Mouse (Mus musculus): ENCODE results near the gene Otub2. TPM values are rescaled to one million over a fixed set of nuclear protein-coding genes. Genes with fewer than 3 reads are reported as not detected.
"Not testable (repeated sequence)": the region's sequence is repeated elsewhere in the genome, so short reads cannot be mapped to it uniquely, and the experiment has no call there.

Otub2 gene
- polyA plus RNA-seq, 2 experiments from 2014 or later, result 1.7 TPM

DNA sequence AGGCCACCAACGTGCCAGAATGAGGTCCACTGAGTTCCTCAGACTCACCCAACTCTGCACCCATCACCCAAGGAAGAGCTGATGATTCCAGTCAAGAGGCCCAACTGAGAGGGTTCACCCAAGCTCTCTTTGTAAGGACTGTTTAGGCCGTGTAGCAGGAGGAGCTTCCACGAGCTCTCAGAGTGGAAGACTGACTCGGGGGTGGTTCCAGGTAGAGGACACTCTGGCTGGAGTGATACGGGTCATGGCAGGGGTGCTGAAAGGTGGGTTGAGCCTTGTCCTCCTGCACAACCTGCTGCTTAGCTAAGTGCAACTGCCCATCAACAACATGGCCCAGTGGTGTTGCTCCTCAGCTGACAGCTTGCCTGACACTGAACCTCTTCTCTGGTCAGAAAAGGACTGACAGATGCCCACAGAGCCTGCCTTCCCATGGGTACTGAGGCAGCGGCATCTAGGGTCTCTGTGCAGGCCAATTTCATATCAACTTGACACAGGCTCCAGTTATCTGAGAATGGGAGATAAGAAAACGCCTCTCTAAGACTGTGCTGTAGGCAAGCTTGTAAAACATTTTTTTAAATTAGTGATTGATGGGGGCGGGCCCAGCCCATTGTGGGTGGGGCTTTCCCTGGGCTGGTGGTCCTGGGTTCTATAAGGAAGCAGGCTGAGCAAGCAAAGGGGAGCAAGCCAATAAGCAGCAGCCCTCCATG is 14.8 kb upstream of the Otub2 start:
- ATAC-seq, result no peak

DNA sequence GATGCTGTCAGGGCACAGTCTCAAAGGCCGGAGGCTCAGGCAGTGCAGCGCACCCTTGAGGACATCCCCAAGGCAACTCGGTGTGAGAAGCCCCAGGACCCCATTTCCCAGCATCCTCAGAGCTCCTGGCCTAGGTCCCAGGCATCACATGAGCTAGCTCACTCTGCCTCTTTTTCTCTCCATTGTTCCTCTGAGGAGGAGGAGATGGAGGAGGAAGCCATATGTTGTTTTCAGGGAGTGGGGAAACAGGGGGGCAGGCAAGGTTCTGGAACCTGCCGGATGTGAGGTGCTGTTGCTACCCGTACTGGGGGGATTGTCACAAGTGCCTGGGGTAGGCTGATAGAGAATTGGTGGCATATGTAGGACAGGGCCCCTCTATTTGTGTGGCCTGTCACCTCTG is 12.4 kb upstream of the Otub2 start:
- ATAC-seq, result no peak

DNA sequence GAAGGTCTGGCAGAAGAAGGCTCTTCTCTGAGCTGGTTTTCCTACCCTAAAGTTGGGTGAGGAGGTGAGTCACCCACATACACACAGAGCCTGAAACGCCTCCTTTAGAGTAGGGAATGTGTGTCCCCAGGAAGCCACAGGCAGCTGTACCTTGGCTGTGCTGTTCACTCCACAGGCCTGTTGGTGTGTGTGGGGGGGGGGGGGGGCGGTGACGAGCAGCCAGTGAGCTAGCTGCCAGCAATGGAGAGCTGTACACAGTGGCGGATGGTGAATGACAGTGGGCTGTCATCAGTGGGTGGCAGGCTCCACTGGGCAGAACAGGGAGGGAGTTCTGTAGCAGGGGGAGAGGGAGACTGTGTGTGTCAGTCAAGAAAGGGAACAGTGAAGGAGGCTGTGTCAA is 11.7 kb upstream of the Otub2 start:
- no peak for ATAC-seq

DNA sequence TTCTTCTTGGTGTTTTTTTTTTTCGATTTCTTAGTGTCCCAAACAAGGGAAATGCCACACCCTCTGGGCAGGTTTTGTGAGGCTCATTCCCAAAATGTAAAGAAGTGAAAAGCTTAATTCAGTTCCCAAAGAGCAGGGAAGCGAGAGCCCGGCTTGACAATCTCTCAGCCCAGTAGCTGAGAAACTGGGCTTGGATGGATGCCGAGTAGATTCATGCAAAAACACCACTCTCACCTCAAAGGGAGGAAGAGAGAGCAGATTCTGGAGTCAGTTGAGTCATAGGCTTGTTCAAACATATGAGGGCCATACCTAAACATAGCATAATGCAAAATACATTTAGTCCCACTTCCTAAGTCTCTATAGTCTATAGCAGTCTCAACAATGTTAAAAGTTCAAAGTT is 8.3 kb upstream of the Otub2 start:
- no peak for ATAC-seq

DNA sequence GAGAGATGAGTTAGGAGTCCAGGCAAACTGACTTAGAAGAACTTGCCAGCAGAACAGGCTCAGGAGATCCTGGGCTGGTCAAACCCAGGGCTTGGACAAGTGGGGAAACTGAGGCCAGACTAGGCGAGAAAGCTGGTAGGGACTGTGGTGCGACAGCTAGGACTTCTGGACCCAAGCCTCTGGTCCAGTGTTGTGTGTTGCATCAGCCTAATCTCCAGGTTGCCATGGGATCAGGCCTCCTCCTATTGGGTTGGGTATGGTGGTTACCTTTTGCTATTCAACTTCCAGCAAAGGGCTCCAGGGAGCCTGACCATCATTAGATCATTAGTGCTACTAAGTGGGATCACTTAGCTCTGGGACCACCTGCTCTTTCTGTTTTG is 856 bp downstream of the Otub2 start:
- no peak for ATAC-seq

DNA sequence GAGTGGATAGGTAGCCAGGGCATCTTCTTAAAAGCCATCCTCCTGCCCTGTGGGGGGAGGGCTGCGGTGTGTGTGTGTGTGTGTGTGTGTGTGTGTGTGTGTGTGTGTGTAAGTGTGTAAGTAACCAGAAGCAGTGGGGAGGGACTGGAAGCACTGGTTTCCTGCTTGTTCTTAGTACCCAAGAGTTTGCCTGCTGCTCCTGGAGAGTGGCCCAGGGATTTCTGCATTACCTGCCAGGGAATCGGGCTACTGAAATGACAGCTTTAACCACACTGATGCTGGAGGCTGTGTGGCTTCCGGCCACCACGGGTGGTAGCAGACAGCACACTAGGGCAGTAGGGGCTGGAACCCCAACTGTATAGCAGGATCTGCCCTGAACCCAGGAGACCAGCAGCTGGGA is 1.5 kb downstream of the Otub2 start:
- no peak for ATAC-seq

DNA sequence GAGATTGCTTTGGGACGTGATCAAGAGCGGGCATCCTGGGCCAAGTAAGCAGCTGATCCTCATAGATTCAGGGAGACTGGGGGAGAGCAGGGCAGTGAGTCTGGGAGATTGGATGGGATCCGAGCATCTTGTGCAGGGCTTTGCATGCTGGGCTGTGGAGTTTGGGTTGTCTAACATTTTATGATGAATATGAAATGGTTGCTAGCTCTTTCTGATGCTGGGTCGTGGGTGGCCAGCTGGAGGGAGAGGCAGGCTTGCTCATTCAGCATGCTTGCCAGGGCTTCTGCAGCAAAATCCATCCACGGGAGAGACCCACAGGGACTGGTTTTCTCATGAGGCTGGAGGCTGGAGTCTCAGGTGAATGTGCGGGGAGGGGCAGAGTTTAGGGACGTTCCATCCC is 2.6 kb downstream of the Otub2 start:
- ATAC-seq, result no peak

DNA sequence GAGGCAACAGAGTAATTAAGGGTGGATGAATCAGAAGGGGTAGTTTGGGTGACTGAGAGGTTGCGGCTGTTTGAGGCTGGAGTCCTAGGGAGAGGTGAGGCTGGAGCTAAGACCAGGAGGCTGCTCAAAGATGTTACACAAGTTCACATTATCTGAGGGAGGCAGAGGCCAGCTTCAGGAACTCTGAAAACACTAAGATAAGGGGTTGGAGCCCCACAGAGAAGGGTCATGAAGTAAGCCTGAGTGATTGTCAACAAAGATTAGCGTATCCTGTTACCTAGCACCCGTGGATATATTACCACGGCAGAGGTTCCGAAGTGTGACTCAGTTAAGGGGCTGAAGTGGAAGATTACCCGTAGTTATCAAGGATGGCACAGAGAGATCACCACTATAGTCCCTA is 5.0 kb downstream of the Otub2 start:
- no peak for ATAC-seq

DNA sequence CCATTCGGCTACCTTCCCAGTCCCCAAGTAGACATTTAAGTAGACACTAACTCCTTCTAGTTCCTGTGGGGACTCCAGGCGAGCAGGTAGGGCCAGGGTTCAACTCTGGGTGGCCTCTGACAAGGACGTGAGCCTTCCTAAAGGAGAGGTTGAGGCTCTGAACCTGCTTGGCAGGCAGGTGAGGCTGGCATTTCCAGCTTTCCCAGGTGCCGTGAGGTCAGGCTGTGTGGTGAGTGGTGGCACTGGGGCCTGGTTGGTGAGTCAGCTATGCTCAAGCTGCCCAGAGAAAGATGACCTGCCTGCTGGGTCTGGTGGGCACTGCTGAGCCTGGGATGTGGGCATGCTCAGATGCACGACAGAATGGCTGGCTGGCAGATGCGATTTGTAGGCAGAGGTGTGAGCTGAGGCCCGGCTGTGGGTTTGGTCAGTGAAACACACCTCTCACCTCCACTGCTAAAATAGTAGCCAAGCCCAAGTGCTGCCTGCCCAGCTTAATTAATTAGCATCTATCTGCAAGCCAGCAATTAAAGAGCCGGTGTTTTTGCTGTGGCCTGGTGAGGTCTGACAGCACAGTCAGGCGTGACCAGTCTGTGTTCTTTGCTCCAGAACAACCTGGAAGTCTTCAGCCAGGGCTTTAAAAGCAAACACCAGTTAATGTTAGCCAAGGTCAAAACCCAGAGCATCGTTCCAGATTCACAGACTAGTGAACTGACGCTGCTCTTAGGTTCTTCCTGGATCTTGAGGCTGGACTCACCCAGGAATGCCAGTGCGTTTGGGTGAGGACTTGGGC is 7.2 kb downstream of the Otub2 start:
- no peak for ATAC-seq

DNA sequence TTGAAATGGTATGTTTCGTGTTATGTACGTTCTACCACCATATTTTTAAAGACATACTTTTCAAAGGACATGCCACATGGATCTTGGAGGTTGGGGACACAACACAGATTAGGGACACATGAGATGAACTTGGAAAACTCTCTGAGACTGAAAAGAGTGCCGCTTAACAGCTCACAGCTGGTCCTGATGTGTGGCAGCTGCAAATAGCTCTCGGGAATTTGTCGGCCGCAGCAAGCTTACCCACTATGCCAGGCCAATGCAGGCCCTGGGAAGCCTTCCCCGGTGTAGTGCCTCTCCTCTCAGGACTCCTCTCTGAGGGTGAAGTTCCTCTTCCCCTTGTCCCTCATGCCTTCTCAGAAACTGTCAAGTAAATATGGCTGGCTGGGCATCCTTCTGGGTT is 8.3 kb downstream of the Otub2 start:
- ATAC-seq, result no peak

DNA sequence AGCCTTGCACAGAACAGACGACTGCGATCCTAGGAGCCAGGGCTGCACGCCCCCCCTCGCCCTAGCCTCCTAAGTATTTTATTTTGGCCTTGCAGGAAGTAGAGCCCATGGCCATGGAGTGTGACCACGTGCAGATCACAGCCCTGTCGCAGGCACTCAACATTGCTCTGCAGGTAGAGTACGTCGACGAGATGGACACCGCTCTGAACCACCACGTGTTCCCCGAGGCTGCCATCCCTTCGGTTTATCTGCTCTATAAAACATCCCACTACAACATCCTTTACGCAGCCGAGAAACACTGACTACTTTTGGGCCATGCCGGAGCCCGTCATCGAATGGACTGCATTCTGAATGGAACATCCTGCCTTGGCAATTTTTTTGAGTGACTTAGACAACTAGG is 15.6 kb downstream of the Otub2 start:
- ATAC-seq, result no peak

DNA sequence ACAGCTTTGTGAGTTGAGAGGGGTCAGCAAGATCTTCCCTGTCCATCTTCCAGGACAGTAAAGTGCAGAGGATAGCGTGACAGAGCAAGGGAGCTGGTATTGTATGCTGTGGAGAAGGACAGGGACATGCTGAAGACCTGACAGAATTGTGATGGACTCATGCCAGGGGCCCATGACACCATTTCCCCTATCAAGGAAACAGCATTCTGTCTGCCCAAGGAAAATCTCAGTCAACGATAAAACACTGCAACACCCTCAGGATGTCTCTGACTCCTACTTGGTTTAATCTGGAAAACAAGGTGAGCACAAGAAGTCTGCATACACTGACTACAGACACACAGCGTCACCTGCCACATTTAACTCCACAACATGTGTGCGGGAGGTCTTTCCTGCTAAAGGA is 19.2 kb downstream of the Otub2 start, which contains the start of gene 9330161L09Rik:
9330161L09Rik (minus strand) TSS at position 101 of the 400 bp plus-strand sequence.
- no peak for ATAC-seq

DNA sequence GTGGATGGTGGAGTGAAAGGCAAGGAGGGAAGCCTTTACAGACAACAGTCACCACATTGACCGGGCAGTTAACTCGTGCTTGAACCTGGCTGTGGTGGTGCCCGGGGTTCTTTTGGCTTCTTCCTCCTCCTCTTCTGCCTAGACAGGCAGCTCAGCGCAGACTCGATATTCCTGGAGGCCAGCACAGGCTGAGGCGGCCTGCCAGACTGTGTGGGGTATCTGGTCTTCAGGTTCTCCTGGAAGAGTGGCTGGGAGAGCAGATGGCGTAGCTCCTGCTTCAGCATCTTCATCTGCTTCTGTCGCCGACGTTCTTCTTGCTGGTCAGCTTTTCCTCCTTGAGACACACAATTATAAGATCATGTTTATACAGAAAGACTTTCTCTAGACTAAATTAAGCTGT is 19.7 kb downstream of the Otub2 start:
- ATAC-seq, result no peak

DNA sequence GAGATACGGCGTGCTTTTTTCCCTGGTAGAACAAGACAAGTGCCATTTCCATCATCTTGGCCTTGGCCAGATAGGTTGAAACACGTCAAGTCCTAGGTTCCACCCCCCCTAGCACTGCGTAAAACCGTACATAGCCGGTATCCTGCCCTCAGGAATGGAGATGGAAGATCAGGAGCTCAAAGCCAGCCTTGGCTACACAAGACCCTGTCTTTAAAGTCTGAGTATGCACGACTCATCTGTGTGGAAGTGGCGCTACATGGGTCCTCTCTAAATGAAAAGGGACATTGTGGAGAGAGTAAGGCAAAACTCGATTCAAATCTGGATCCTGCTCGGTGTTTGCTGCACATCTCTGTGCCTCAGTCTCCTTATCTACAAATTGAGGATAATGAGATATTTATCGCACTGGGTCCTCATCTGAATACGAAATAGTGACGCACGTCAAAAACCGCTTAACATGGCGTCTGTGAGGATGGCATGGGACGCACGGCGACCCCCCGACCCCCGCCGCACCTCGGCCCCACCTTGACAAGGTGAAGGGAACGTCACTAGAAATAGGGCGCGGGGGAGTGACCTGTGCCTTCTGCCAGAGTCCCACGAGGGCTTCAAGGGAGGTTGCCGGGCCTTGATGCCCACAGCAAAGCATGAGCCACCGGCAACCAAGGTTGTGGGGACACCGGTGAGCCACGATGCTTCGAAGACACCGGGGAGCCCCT is 36.7 kb downstream of the Otub2 start:
- peak; percentile 2 for ATAC-seq

DNA sequence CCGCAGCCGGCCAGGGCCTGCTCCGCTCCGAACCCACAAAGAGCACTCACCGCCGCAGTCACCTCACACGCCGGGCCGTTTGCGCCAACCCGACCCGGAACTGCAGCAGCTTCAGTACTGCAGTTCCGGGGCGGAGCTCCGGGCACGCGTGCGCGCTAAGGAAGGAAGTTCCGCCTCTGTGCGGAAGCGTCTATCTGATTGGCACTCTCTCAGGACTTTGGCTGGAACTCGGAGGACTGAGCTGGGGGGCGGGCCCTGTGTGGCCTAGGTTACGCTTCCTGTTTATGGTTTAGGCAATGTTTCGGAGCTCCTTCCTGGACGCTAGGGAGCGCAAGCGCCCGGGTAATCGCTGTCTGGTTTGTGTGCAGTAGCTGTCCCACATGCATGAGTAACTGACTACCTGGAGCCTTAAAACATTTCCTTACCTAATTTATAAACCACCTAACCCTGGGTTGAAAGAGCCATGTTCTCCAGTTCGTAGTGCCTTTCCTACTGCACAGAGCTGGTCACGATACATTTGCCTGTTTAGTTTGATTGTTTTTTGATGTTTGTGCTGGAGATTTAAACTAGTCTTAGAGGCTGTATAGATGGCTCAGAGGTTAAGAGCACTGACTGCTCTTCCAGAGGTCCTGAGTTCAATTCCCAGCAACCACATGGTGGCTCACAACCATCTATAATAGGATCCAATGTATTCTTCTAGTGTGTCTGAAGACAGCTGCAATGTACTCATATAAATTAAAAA is 37.4 kb downstream of the Otub2 start, which contains the start of gene Ddx24:
Ddx24 (minus strand) TSS at position 102 of the 742 bp plus-strand sequence.
- peak; percentile 98 for ATAC-seq

DNA sequence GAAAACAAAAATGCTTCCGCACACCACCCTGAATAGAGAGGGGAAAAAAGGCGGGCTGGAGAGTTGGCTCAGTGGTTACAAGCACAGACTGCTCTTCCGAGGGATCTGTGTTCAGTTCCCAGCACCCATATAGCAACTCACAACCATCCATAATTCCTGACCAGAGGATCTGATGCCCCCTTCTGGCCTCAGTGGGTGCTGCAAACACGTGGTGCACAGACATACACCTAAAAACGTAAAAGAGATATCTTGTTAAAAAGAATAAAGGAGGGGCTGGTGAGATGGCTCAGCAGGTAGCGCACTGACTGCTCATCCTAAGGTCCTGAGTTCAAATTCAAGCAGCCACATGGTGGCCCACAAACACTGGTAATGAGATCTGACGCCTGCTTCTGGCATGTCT is 38.2 kb downstream of the Otub2 start:
- ATAC-seq, result no peak

DNA sequence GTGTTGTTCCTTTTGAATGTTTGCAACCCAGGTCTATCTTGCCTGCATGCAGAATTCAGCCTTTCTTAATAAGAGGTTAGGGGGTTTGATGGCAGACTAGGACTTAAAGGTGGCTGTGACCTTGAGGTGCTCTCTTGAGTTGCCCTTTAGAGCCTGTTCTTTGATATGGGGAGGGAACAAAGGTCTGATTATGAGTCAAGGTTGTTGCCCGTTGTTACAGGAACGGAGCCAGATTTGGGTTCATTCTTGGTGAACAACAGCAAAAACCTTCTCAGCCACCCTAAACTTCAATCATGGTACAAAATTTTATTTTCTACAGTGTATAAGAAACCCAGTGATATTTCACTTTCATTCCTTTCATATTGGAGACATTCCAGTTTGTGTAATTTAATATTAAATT is 44.9 kb downstream of the Otub2 start:
- no peak for ATAC-seq

DNA sequence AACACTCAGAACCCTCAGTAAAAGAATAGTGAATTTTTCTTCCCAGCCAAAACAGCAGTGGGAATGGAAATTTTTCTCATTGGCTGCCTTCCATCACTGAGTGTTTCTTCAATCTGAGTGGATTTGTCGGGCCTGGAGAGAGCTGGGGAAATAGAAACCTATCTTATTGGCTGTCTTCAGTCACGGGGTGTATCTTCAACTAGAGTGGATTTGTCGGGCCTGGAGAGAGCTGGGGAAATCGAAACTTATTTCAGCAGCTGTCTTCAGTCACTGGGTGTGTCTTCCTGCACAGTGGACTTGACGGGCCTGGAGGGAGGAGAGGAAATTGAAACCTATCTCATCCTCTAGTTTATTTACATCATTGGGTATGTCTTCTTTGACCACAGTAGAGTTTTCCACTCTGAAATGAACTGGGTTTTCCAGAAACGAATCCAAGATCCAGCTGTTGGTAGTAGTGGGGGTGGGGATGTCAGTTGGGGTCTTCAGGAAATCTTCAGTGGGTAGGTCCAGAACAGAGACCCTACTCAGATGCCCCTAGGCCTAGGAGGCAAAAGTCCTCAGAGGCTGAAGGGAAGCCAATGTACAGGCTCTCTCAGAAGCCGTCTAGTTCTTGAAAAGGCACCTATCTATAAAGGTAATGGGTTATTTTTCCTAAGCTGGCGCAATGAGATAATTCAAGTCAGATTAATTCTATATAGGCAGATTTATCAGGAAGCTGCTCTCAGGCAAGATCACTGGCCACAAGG is 45.7 kb downstream of the Otub2 start, which contains the start of gene Ifi27:
Ifi27 (plus strand) TSS at position 226 of the 746 bp plus-strand sequence.
- ATAC-seq, result peak; percentile 99

DNA sequence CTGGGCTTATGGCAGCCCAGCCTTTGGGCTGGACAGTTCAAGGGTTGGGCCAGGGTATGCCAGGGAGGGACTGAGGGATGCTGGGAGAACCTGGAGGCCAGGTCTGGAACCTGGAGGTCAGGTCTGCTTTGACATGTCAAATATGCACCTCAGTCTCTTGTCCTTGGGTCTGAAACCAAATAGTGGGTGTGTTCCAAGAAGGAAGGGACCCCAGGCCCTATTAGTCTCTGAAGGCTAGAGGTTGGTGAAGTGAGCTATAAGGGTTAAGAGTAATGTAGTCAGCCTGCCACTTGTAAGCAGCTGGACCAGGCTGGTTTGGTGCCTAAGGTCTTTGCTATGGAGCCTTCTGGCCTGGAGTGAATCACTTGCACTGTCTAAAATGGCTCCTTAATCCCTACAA is 46.4 kb downstream of the Otub2 start:
- ATAC-seq, result no peak

DNA sequence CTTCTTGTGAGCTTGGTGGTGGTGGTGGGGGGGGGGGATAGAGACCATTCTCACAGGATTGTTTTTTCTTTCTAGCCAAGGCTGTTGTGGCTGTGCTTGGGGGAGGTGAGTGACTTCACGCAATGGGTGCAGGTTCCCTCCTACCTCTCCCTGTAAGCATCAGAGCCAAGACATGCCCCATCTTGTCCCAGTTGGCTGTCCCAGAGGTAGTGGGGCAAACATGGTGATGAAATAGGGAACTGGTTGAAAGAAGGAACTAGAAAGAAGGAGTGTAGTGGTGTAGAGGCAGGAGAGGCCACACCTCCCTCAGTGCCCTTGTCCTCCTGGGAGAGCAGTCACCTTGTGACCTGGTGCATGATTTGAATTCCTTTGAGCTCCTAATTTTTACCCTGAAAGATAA is 49.1 kb downstream of the Otub2 start:
- no peak for ATAC-seq

DNA sequence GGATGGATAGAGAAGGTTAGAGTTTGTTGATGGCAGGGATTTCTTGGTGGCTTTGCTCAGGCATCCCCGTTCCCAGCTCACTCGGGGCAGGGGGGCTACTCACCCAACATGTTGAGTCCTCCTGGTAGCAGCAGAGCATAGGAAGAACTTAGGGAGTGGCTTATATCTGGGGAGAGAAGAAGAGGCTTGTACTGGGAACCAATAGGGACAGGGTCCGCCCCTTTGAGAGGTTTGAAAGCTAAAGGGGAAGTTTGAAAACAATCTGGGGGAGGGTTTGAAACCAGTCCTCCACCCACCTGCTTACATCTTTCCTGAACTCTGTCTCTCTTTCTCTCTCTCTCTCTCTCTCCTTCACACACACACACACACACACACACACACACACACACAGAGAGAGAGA is 55.0 kb downstream of the Otub2 start, which contains the start of gene Ifi27l2a:
Ifi27l2a (minus strand) TSS at position 157 of the 400 bp plus-strand sequence.
- peak; percentile 94 for ATAC-seq

DNA sequence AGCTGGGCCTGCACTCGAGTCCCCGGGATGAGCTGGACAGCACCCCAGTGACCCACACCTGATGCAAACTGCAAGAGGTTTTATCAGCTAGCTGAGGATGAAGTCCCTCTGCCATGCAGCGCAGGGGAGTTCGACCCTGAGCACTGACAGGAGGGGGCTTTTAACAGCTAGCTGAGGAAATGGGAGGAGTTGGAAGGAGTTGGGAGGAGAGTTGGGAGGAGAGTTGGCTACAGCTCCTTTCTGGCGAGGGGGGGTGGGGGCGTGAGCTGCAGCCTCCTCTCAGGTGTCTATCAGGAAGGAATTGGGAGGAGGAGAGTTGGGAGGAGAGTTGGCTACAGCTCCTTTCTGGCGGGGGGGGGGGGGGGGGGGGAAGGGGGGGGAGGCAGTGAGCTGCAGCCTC is 55.8 kb downstream of the Otub2 start:
- ATAC-seq, result not testable (repeated sequence)

All from activated CD4-positive, CD25-positive, alpha-beta regulatory T cell, adult 4 months (primary cell).